12 mouse cellular contexts compared by ENCODE assay signal in the genomic region with DNA sequence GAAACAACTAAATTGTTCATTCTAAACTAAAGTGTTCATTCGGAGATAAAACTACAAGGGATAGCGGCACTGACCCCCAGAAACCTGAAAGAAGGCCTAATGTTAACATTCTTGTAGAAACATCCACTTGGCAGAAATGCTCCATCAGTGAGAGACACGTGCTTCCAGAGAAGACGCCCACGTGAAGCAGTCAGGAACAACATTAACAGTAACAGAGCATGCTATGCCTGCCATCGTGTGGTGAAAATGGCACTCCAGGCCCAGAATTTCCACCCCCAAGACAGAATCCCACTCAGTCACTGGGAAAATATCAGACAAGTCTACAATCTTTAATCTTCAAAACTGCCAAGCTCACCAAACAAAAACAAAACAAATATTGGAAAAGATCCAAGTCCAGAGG. TPM values are rescaled to one million over a fixed set of nuclear protein-coding genes. Genes with fewer than 3 reads are reported as not detected.
DNase-seq lines count a peak whose midpoint lies in the region; ATAC-seq lines count a peak whose summit lies in the region.
"Had no signal": no experiment of that assay in that cellular context is flagged by ENCODE, and none has a peak within 500 bp of the region (broad histone marks: within the 10 kb centered on the region; RNA-seq: fewer than 3 reads in every experiment).

No protein-coding gene starts in this region.

- no peaks in the 10 kb centered on the region for H3K9me3 ChIP-seq in kidney, embryonic 16.5 days (ENCODE audit: low read length)
- H3K9me3 ChIP-seq in intestine, embryonic 16.5 days (ENCODE audit: control insufficient read depth, low read length): no peaks in the 10 kb centered on the region
- H3K9me3 ChIP-seq: liver, embryonic 15.5 days; midbrain, embryonic 13.5 days had no signal

- no peak for ATAC-seq in kidney, embryonic 16.5 days (ENCODE audit: low FRiP score, low TSS enrichment)
- ATAC-seq in intestine, embryonic 16.5 days: no peak
- ATAC-seq: midbrain, embryonic 13.5 days had no signal

- H3K27me3 ChIP-seq in kidney, embryonic 16.5 days (ENCODE audit: insufficient read depth, low read length): peaks cover 8% of the 10 kb centered on the region; the same call in 1 of the 2 replicates
- H3K27me3 ChIP-seq in intestine, embryonic 16.5 days (replicated peaks; ENCODE audit: control insufficient read depth, insufficient read depth, low read length): no peaks in the 10 kb centered on the region

- no peak overlapping the region for H3K9ac ChIP-seq in kidney, embryonic 16.5 days (replicated peaks; ENCODE audit: low read length)
- H3K9ac ChIP-seq in intestine, embryonic 16.5 days (ENCODE audit: low read depth, low read length): no peak overlapping the region
- H3K9ac ChIP-seq: liver, embryonic 15.5 days; midbrain, embryonic 13.5 days had no signal

- H3K27ac ChIP-seq in kidney, embryonic 16.5 days (ENCODE audit: low read length): no peak overlapping the region
- H3K27ac ChIP-seq in intestine, embryonic 16.5 days (ENCODE audit: low read length): no peak overlapping the region
- H3K27ac ChIP-seq: liver, embryonic 15.5 days; midbrain, embryonic 13.5 days had no signal

- DNase-seq in adrenal gland, adult 2 months: peak; percentile 20
- no peak for DNase-seq in adrenal gland, postnatal 25 days
- peak; percentile 16 to 26 for DNase-seq in kidney, adult 8-10 months
- DNase-seq in layer of hippocampus, postnatal 14 days (ENCODE audit: low spot score in 2 of 2): peak; percentile 21 to 69
- peak; percentile 70 to 81 for DNase-seq in right cerebral cortex, postnatal 10 days (ENCODE audit: low spot score in 2 of 2)
- no peak for DNase-seq in MN1 (ENCODE audit: low spot score)
- DNase-seq: cerebellum, adult 11 months; thymus, postnatal 25 days had no signal

- H3K4me2 ChIP-seq in kidney, embryonic 16.5 days (replicated peaks; ENCODE audit: low read depth, low read length): no peak overlapping the region
- H3K4me2 ChIP-seq in intestine, embryonic 16.5 days (ENCODE audit: low read depth, low read length): no peak overlapping the region
- H3K4me2 ChIP-seq: liver, embryonic 15.5 days; midbrain, embryonic 13.5 days had no signal

- H3K4me1 ChIP-seq in kidney, embryonic 16.5 days (ENCODE audit: insufficient read depth, low read length): peaks cover 28% of the 10 kb centered on the region
- peaks cover 11% of the 10 kb centered on the region; the same call in 1 of the 2 replicates for H3K4me1 ChIP-seq in intestine, embryonic 16.5 days (ENCODE audit: control insufficient read depth, insufficient read depth, low read length)

- WGBS in kidney, embryonic 16.5 days: 91% methylated on average over 6 of the region's 6 CpGs
- WGBS in intestine, embryonic 16.5 days: 90% methylated on average over 6 of the region's 6 CpGs

- H3K4me3 ChIP-seq in kidney, embryonic 16.5 days (ENCODE audit: low read length): no peak overlapping the region
- no peak overlapping the region for H3K4me3 ChIP-seq in intestine, embryonic 16.5 days (ENCODE audit: low read length)
- H3K4me3 ChIP-seq: liver, embryonic 15.5 days; midbrain, embryonic 13.5 days had no signal

- no peaks in the 10 kb centered on the region; the same call in 1 of the 2 replicates for H3K36me3 ChIP-seq in kidney, embryonic 16.5 days (ENCODE audit: insufficient read depth, low read length)
- no peaks in the 10 kb centered on the region for H3K36me3 ChIP-seq in intestine, embryonic 16.5 days (ENCODE audit: control insufficient read depth, insufficient read depth, low read length)
- H3K36me3 ChIP-seq: midbrain, embryonic 13.5 days had no signal

RNA-seq across cellular contexts. Expression of gene Tubgcp3, which starts 3.2 kb away (rescaled TPM):
- 10 to 100 TPM; 26.8 to 28.6 TPM for total RNA-seq in adrenal gland, adult 2 months (2021)
- 44.8 and 60.2 TPM in 2 replicates for polyA plus RNA-seq in adrenal gland, adult 2 months (2012; rRNA removed)
- total RNA-seq in adrenal gland, postnatal 25 days (2021): 34.8 and 38.6 TPM in 2 replicates
- 49.0 and 52.2 TPM in 2 replicates for polyA plus RNA-seq in kidney, embryonic 16.5 days (2015; fragmentation: Nextera tagmentation; extraction: Ambion mirVana)
- total RNA-seq in layer of hippocampus, postnatal 14 days (2021): 10 to 100 TPM; 29.6 to 29.8 TPM
- 34.4 and 37.6 TPM in 2 replicates for polyA plus RNA-seq in intestine, embryonic 16.5 days (2015; fragmentation: Nextera tagmentation; extraction: Ambion mirVana)

Comparison
In these comparisons a context has a peak if more than half of its experiments do, and no peak if none do; other contexts are left out.
1. DNase-seq: peak in adrenal gland, adult 2 months (single experiment), kidney, adult 8-10 months (2 of 2), layer of hippocampus, postnatal 14 days (2 of 2) and right cerebral cortex, postnatal 10 days (2 of 2); none in adrenal gland, postnatal 25 days (single experiment) and MN1 (single experiment).